Mouse (Mus musculus): Measurements from ENCODE around the gene Krt32. TPM values are rescaled to one million over a fixed set of nuclear protein-coding genes. Genes with fewer than 3 reads are reported as not detected.

Gene Krt32
- 0.18 TPM in 1 of 2 replicates, not detected in the other for polyA plus RNA-seq (2012; rRNA removed; ENCODE audit: low replicate concordance)

GRCm38 (mm10) chr11:100087861-100088260 lies at the start of gene Krt32:
Gene Krt32, minus strand, starts transcription at chr11:100088226.

GRCm38 (mm10) chr11:100135731-100136130 lies 47.7 kb upstream of the Krt32 start, which contains the start of gene Krt15:
Gene Krt15, minus strand, starts transcription at chr11:100135928.

GRCm38 (mm10) chr11:100121466-100121865 lies 33.4 kb upstream of the Krt32 start, which contains the start of gene Krt13:
Gene Krt13, minus strand, starts transcription at chr11:100121566.

GRCm38 (mm10) chr11:100105576-100106122 lies 17.6 kb upstream of the Krt32 start, which contains the start of gene Krt36:
Gene Krt36, minus strand, starts transcription at chr11:100105626.

GRCm38 (mm10) chr11:100096141-100096540 lies 8.1 kb upstream of the Krt32 start, which contains the start of gene Krt35:
Gene Krt35, minus strand, starts transcription at chr11:100096241.

GRCm38 (mm10) chr11:100050451-100050850 lies 37.6 kb downstream of the Krt32 start, which contains the start of gene Krt31:
Gene Krt31, minus strand, starts transcription at chr11:100050551.

GRCm38 (mm10) chr11:100041454-100041853 lies 46.6 kb downstream of the Krt32 start, which contains the start of gene Krt34:
Gene Krt34, minus strand, starts transcription at chr11:100041554.

Other genes with a start within 250 kb of the Krt32 start
- gene Krtap4-16, start 236.6 kb downstream of the Krt32 start, polyA plus RNA-seq (2012; rRNA removed; ENCODE audit: low replicate concordance) = 1.4 TPM in 1 of 2 replicates, not detected in the other
- not detected in 2 replicates for gene Gm11568, start 230.3 kb downstream of the Krt32 start, polyA plus RNA-seq (2012; rRNA removed; ENCODE audit: low replicate concordance)
- not detected in 2 replicates for gene Gm11559, start 223.8 kb downstream of the Krt32 start, polyA plus RNA-seq (2012; rRNA removed; ENCODE audit: low replicate concordance)
- gene Krtap9-1, start 214.8 kb downstream of the Krt32 start, polyA plus RNA-seq (2012; rRNA removed; ENCODE audit: low replicate concordance) = not detected in 2 replicates
- not detected in 2 replicates for gene Gm11567, start 209.0 kb downstream of the Krt32 start, polyA plus RNA-seq (2012; rRNA removed; ENCODE audit: low replicate concordance)
- gene Krtap31-1, start 180.3 kb downstream of the Krt32 start, polyA plus RNA-seq (2012; rRNA removed; ENCODE audit: low replicate concordance) = not detected in 2 replicates
- not detected in 2 replicates for gene Gm11565, start 173.5 kb downstream of the Krt32 start, polyA plus RNA-seq (2012; rRNA removed; ENCODE audit: low replicate concordance)
- not detected in 2 replicates for gene Krtap31-2, start 151.9 kb downstream of the Krt32 start, polyA plus RNA-seq (2012; rRNA removed; ENCODE audit: low replicate concordance)
- not detected in 2 replicates for gene Krtap9-5, start 139.8 kb downstream of the Krt32 start, polyA plus RNA-seq (2012; rRNA removed; ENCODE audit: low replicate concordance)
- not detected in 2 replicates for gene Krtap29-1, start 109.2 kb downstream of the Krt32 start, polyA plus RNA-seq (2012; rRNA removed; ENCODE audit: low replicate concordance)
- not detected in 2 replicates for gene Krtap16-1, start 101.6 kb downstream of the Krt32 start, polyA plus RNA-seq (2012; rRNA removed; ENCODE audit: low replicate concordance)
- not detected in 2 replicates for gene Krtap17-1, start 94.2 kb downstream of the Krt32 start, polyA plus RNA-seq (2012; rRNA removed; ENCODE audit: low replicate concordance)
- not detected in 2 replicates for gene Krt33a, start 72.0 kb downstream of the Krt32 start, polyA plus RNA-seq (2012; rRNA removed; ENCODE audit: low replicate concordance)
- gene Krt33b, start 58.4 kb downstream of the Krt32 start, polyA plus RNA-seq (2012; rRNA removed; ENCODE audit: low replicate concordance) = not detected in 2 replicates
- not detected in 2 replicates for gene Krt34, start 46.7 kb downstream of the Krt32 start, polyA plus RNA-seq (2012; rRNA removed; ENCODE audit: low replicate concordance)
- gene Krt31, start 37.7 kb downstream of the Krt32 start, polyA plus RNA-seq (2012; rRNA removed; ENCODE audit: low replicate concordance) = 0.09 and 0.17 TPM in 2 replicates
- not detected in 2 replicates for gene Krt35, start 8.0 kb upstream of the Krt32 start, polyA plus RNA-seq (2012; rRNA removed; ENCODE audit: low replicate concordance)
- gene Krt36, start 17.4 kb upstream of the Krt32 start, polyA plus RNA-seq (2012; rRNA removed; ENCODE audit: low replicate concordance) = 0.11 TPM in 1 of 2 replicates, not detected in the other
- gene Krt13, start 33.3 kb upstream of the Krt32 start, polyA plus RNA-seq (2012; rRNA removed; ENCODE audit: low replicate concordance) = 0.24 and 2.1 TPM in 2 replicates
- 0.12 and 0.37 TPM in 2 replicates for gene Krt15, start 47.7 kb upstream of the Krt32 start, polyA plus RNA-seq (2012; rRNA removed; ENCODE audit: low replicate concordance)
- gene Krt19, start 60.4 kb upstream of the Krt32 start, polyA plus RNA-seq (2012; rRNA removed; ENCODE audit: low replicate concordance) = 1,125 and 1,286 TPM in 2 replicates
- not detected in 2 replicates for gene Krt9, start 105.0 kb upstream of the Krt32 start, polyA plus RNA-seq (2012; rRNA removed; ENCODE audit: low replicate concordance)
- 0.05 and 0.34 TPM in 2 replicates for gene Krt14, start 119.3 kb upstream of the Krt32 start, polyA plus RNA-seq (2012; rRNA removed; ENCODE audit: low replicate concordance)
- gene Krt16, start 160.7 kb upstream of the Krt32 start, polyA plus RNA-seq (2012; rRNA removed; ENCODE audit: low replicate concordance) = not detected in 2 replicates
- 0.13 and 0.21 TPM in 2 replicates for gene Krt17, start 172.8 kb upstream of the Krt32 start, polyA plus RNA-seq (2012; rRNA removed; ENCODE audit: low replicate concordance)
- gene Krt42, start 181.6 kb upstream of the Krt32 start, polyA plus RNA-seq (2012; rRNA removed; ENCODE audit: low replicate concordance) = not detected in 2 replicates
- gene Eif1, start 231.7 kb upstream of the Krt32 start, polyA plus RNA-seq (2012; rRNA removed; ENCODE audit: low replicate concordance) = 94.6 and 104 TPM in 2 replicates
- gene Gast, start 246.2 kb upstream of the Krt32 start, polyA plus RNA-seq (2012; rRNA removed; ENCODE audit: low replicate concordance) = 1.2 and 240 TPM in 2 replicates